Mouse (Mus musculus): ENCODE measurements around the gene Gpr153. TPM values are rescaled to one million over a fixed set of nuclear protein-coding genes. Genes with fewer than 3 reads are reported as not detected.
A peak's percentile ranks its signal among the peaks of the same experiment; 100 is the strongest.

Gene Gpr153
- polyA plus RNA-seq, 1 experiment: 1.4 TPM

GRCm38 (mm10) chr4:152307542-152307941 is 33.5 kb downstream of the Gpr153 start:
- Histone ChIP-seq H3K27ac (ENCODE audit: control insufficient read depth, insufficient read depth, low read depth, low read length, poor library complexity) (no peak overlapping the region), H3K4me1 (ENCODE audit: control insufficient read depth, insufficient read depth, low read length) (no peaks in the 10 kb centered on the region; the same call in 1 of the 2 replicates), H3K4me3 (replicated peaks; ENCODE audit: control insufficient read depth, low read depth, low read length) (no peak overlapping the region)
- WGBS: 87% methylated on average over 9 of the region's 9 CpGs
- TF ChIP-seq CTCF (IDR thresholded peaks at IDR 0.05; ENCODE audit: control insufficient read depth, insufficient read depth, low read length): no peak
- no peak for TF ChIP-seq POLR2A (IDR thresholded peaks at IDR 0.05; ENCODE audit: borderline replicate concordance, control insufficient read depth, low read depth, low read length)

DNA sequence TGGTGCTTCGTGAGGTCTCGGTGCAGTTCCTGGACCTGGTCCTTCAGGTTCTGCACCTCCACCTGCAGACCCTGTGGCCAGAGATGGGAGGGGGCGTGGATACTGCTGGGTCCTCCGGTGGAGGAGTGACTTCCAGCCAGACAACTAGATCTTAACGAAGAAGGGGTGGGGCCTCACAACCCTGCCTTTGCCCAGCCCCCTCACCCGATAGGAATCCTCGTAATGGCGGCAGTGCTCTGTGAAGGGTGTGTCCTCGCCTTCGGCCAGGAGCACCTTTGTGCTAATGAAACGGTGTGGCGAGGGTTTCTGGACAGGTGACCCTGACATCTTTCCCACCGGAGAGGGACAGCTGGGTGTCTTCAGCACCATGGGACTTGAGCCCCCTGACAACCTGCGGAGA is 38.2 kb downstream of the Gpr153 start:
- 15% methylated on average over 14 of the region's 14 CpGs for WGBS
- Histone ChIP-seq H3K4me3 (replicated peaks; ENCODE audit: control insufficient read depth, low read depth, low read length) (no peak overlapping the region), H3K4me1 (ENCODE audit: control insufficient read depth, insufficient read depth, low read length) (no peaks in the 10 kb centered on the region), H3K27ac (ENCODE audit: control insufficient read depth, insufficient read depth, low read depth, low read length, poor library complexity) (no peak overlapping the region)
- TF ChIP-seq CTCF (IDR thresholded peaks at IDR 0.05; ENCODE audit: control insufficient read depth, insufficient read depth, low read length): no peak
- TF ChIP-seq POLR2A (IDR thresholded peaks at IDR 0.05; ENCODE audit: borderline replicate concordance, control insufficient read depth, low read depth, low read length): no peak

DNA sequence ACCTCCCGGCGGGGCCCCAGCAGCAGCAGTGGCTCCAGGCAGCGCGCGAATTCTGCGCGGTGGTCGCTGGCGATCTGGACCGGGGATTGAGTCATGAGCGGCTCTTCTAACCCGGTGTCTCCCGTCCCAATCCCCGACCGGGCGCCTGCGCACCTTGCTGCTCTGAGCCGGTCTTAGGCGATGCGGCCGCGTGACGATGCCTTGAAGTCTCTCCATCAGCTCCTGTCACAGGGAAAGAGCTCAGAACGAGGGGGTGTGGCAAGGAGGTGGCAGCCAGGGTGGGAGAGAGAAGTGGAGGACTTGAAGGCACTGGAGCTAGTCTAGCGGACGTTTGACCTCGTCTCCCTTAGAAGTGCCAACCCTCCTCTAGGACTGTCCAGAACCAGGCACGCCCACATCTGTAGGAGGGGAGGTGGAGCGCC is 39.2 kb downstream of the Gpr153 start:
- H3K27ac ChIP-seq (ENCODE audit: control insufficient read depth, insufficient read depth, low read depth, low read length, poor library complexity): no peak overlapping the region
- under 1% methylated on average over 29 of the region's 29 CpGs for WGBS
- no peaks in the 10 kb centered on the region for H3K4me1 ChIP-seq (ENCODE audit: control insufficient read depth, insufficient read depth, low read length)
- no peak overlapping the region for H3K4me3 ChIP-seq (replicated peaks; ENCODE audit: control insufficient read depth, low read depth, low read length)
- no peak for TF ChIP-seq POLR2A (IDR thresholded peaks at IDR 0.05; ENCODE audit: borderline replicate concordance, control insufficient read depth, low read depth, low read length)
- no peak for TF ChIP-seq CTCF (IDR thresholded peaks at IDR 0.05; ENCODE audit: control insufficient read depth, insufficient read depth, low read length)

- TF ChIP-seq POLR2A (IDR thresholded peaks at IDR 0.05; ENCODE audit: borderline replicate concordance, control insufficient read depth, low read depth, low read length) (no peak), CTCF (IDR thresholded peaks at IDR 0.05; ENCODE audit: control insufficient read depth, insufficient read depth, low read length) (no peak)
- no peak overlapping the region for H3K27ac ChIP-seq (ENCODE audit: control insufficient read depth, insufficient read depth, low read depth, low read length, poor library complexity)
Observed at GRCm38 (mm10) chr4:152313934-152314333, 39.9 kb downstream of the Gpr153 start.

DNA sequence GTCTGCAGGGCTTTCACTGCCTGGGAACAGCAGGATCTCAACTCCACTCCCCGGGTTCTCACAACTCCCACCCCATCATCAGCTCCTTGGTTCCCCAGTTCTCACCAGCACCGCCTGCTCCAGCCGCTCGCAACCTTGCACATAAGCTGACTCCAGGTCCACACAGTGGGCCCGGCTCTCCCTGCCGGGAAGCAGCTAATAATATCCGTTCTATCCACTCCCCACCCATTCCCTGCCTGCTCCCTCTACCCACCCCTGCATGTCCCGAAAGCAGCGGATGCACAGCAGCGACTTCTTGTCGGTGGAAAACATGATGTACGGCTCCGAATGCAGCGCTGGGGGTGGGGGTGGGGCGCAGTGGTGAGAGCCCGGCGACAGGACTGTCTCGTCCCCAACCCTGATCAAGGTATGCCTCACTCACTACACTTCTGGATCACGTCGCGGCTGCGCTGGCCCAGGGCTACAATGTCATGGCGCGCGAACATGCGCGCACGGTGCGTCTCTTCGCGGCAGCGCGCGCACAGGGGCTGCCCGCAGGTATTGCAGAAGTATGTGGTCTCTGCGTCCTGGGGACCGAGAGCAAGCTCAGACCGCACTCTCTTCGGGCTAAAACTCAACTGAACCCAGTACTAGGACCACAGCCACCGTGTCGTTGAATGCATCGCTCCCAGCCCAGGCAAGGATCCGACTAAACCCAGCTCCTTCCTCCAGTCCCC is 41.6 kb downstream of the Gpr153 start:
- H3K4me3 ChIP-seq (replicated peaks; ENCODE audit: control insufficient read depth, low read depth, low read length): no peak overlapping the region

More at GRCm38 (mm10) chr4:152313934-152314333, 39.9 kb downstream of the Gpr153 start:
- Histone ChIP-seq H3K4me1 (ENCODE audit: control insufficient read depth, insufficient read depth, low read length) (no peaks in the 10 kb centered on the region), H3K4me3 (replicated peaks; ENCODE audit: control insufficient read depth, low read depth, low read length) (no peak overlapping the region)

GRCm38 (mm10) chr4:152317631-152318033 is 43.6 kb downstream of the Gpr153 start:
- 86% methylated on average over 6 of the region's 6 CpGs for WGBS
- no peak overlapping the region for H3K27ac ChIP-seq (ENCODE audit: control insufficient read depth, insufficient read depth, low read depth, low read length, poor library complexity)
- no peak overlapping the region for H3K4me3 ChIP-seq (replicated peaks; ENCODE audit: control insufficient read depth, low read depth, low read length)
- TF ChIP-seq POLR2A (IDR thresholded peaks at IDR 0.05; ENCODE audit: borderline replicate concordance, control insufficient read depth, low read depth, low read length) (no peak), CTCF (IDR thresholded peaks at IDR 0.05; ENCODE audit: control insufficient read depth, insufficient read depth, low read length) (no peak)
- H3K4me1 ChIP-seq (ENCODE audit: control insufficient read depth, insufficient read depth, low read length): no peaks in the 10 kb centered on the region

More for the DNA sequence above, 41.6 kb downstream of the Gpr153 start:
- Histone ChIP-seq H3K27ac (ENCODE audit: control insufficient read depth, insufficient read depth, low read depth, low read length, poor library complexity) (no peak overlapping the region; the same call in 1 of the 2 replicates), H3K4me1 (ENCODE audit: control insufficient read depth, insufficient read depth, low read length) (no peaks in the 10 kb centered on the region)
- no peak for TF ChIP-seq CTCF (IDR thresholded peaks at IDR 0.05; ENCODE audit: control insufficient read depth, insufficient read depth, low read length)
- no peak for TF ChIP-seq POLR2A (IDR thresholded peaks at IDR 0.05; ENCODE audit: borderline replicate concordance, control insufficient read depth, low read depth, low read length)
- WGBS: 3% methylated on average over 43 of the region's 43 CpGs

DNA sequence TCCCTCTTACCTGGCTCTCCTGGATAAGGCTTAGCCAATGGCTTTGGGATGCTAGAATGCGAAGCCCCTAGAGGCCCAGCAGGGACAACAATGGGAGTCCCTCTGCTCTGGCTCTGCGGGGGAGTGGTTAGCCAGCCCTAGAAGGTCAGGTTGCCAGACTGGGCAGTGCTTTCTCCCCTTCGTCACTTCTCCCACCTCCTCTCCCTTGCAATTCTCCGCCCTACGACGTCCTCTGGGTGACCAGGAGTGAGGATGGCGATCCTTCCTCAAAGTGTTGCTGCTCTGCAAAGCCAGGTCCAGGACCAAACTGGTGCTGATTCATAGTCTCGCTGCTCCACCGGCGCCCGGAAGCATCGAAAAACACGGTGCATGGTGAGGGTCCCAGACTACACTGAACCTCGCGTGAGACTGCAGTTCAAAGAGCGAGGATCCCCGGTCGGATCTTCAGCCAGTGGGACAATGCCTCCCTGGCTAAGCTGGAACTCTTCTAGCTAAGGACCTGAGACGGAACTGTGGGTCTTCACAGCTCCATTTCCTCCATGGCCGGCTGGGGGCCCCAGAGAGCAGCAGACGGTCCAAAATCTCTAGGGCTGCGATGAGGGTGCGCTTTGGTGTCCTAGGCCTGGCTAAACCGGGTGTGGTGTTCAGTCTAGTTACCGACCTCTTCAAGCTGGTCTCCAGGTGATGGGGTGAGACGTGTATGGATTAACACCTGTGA is 44.6 kb downstream of the Gpr153 start, which contains the start of gene Rnf207:
Gene Rnf207, minus strand, starts transcription at position 477 of the 718 bp plus-strand sequence.
- Histone ChIP-seq H3K4me1 (ENCODE audit: control insufficient read depth, insufficient read depth, low read length) (no peaks in the 10 kb centered on the region), H3K4me3 (replicated peaks; ENCODE audit: control insufficient read depth, low read depth, low read length) (no peak within 1 kb of the TSS), H3K27ac (ENCODE audit: control insufficient read depth, insufficient read depth, low read depth, low read length, poor library complexity) (no peak within 1 kb of the TSS)
- TF ChIP-seq CTCF (IDR thresholded peaks at IDR 0.05; ENCODE audit: control insufficient read depth, insufficient read depth, low read length) (peak; percentile 42; the same call in 1 of the 2 replicates), POLR2A (IDR thresholded peaks at IDR 0.05; ENCODE audit: borderline replicate concordance, control insufficient read depth, low read depth, low read length) (no peak)
- WGBS: 6% methylated on average over 26 of the region's 26 CpGs

DNA sequence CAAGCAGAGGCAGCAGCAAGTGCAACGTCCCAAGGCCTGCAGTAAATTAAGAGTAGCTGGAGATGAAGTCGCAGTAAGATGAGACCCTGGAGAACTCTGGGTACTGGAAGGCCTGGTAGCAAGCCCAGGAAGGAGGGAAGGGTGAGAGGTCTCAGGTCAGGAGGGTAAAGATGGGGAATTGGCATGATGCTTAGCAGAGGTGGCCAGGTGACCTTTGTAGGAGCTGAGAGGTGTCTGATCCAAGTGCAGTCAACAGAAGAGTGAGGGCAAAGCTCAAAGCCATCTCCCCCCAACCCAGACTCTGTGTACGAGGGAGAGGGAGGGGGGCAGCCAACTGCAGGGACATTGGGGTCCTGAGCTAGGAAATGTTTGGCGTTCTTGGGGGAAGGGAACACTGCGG is 47.4 kb downstream of the Gpr153 start:
- 74% methylated on average over 5 of the region's 5 CpGs for WGBS
- TF ChIP-seq CTCF (IDR thresholded peaks at IDR 0.05; ENCODE audit: control insufficient read depth, insufficient read depth, low read length) (no peak), POLR2A (IDR thresholded peaks at IDR 0.05; ENCODE audit: borderline replicate concordance, control insufficient read depth, low read depth, low read length) (no peak)
- Histone ChIP-seq H3K4me3 (replicated peaks; ENCODE audit: control insufficient read depth, low read depth, low read length) (no peak overlapping the region), H3K27ac (ENCODE audit: control insufficient read depth, insufficient read depth, low read depth, low read length, poor library complexity) (no peak overlapping the region), H3K4me1 (ENCODE audit: control insufficient read depth, insufficient read depth, low read length) (no peaks in the 10 kb centered on the region)
